Mouse (Mus musculus) kidney, embryonic 15.5 days (tissue): ENCODE measurements around the gene Olfr1099. TPM values are rescaled to one million over a fixed set of nuclear protein-coding genes. Genes with fewer than 3 reads are reported as not detected.

ENCODE experiments used
- ATAC-seq: fragments of 200-750 bp; cut with Nextera tagmentation; replicated peaks from 2 replicates; pipeline ENCODE4 v1.8.0; 2017; ENCODE audit warnings: moderate TSS enrichment; ENCODE audit not compliant: low FRiP score
- H3K27ac ChIP-seq: fragments of 300-500 bp; sonication (generic); 2 replicates; pipeline ENCODE4 v1.5.1; 2015; ENCODE audit warnings: mild to moderate bottlenecking, inconsistent platforms
- H3K27me3 ChIP-seq: fragments of 300-500 bp; sonication (generic); 2 replicates; pipeline ENCODE4 v1.6.1; 2015; ENCODE audit warnings: inconsistent platforms
- H3K36me3 ChIP-seq: fragments of 300-500 bp; sonication (generic); 2 replicates; pipeline ENCODE4 v1.6.1; 2015; ENCODE audit warnings: inconsistent platforms
- H3K4me1 ChIP-seq: fragments of 300-500 bp; sonication (generic); 2 replicates; pipeline ENCODE4 v1.6.1; 2015; ENCODE audit warnings: inconsistent platforms
- H3K4me2 ChIP-seq: fragments of 300-500 bp; sonication (generic); 2 replicates; pipeline ENCODE4 v1.6.1; 2015; ENCODE audit warnings: moderate library complexity, mild to moderate bottlenecking, inconsistent platforms
- H3K4me3 ChIP-seq: fragments of 300-500 bp; sonication (generic); replicated peaks from 2 replicates; pipeline ENCODE4 v1.5.1; 2015; ENCODE audit warnings: mild to moderate bottlenecking, inconsistent platforms
- H3K9ac ChIP-seq: fragments of 300-500 bp; sonication (generic); 2 replicates; pipeline ENCODE4 v1.6.1; 2015; ENCODE audit warnings: mild to moderate bottlenecking, inconsistent platforms
- H3K9me3 ChIP-seq: fragments of 300-500 bp; sonication (generic); replicated peaks from 2 replicates; pipeline ENCODE4 v1.6.1; 2016; ENCODE audit warnings: inconsistent platforms
- WGBS: fragments of 180-500 bp; shearing (Covaris S2); methylation state at CpG from one replicate; pipeline ENCODE4 v1.1.7; 2015; ENCODE audit warnings: mixed read lengths; 5-methylcytosine and 5-hydroxymethylcytosine counted together
- polyA plus RNA-seq: library from polyadenylated mRNA; unstranded; fragments of >200 nt; fragmentation: Nextera tagmentation; extraction: Ambion mirVana; gene quantifications from 2 replicates; pipeline ENCODE4 v1.2.1, GENCODE M21; 2015

The Olfr1099 gene
- polyA plus RNA-seq = not detected in 2 replicates

DNA sequence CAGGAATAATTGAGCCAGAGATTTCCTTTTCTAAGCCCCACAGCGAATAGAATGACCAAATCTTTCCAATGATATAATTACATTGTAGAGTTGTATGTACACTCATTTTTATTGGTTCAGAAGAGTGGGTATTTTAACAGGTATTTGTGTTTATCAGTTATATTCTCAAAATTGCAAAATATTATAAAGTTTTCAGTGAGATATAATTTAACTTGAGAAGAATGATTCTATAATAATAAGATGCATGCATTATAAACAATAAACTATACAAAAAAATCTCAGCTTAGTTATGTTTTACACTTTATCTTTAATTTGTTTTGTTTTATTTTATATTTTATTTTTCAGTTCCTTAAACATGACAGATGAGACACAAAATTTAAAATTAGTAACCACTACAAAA is at the start of gene Olfr1099:
Olfr1099 (minus strand) TSS at position 101 of the 400 bp plus-strand sequence.
- no peak for ATAC-seq
- H3K27me3 ChIP-seq = no peaks in the 10 kb centered on the region
- 85% methylated on average over 1 of the region's 1 CpGs for WGBS
- H3K27ac ChIP-seq = no peak within 1 kb of the TSS
- H3K36me3 ChIP-seq = no peaks in the 10 kb centered on the region
- H3K4me2 ChIP-seq = no peak within 1 kb of the TSS
- no peaks in the 10 kb centered on the region for H3K9me3 ChIP-seq
- H3K4me1 ChIP-seq = no peaks in the 10 kb centered on the region
- no peak within 1 kb of the TSS for H3K9ac ChIP-seq
- no peak within 1 kb of the TSS for H3K4me3 ChIP-seq

- ATAC-seq = no peak
- H3K9me3 ChIP-seq = no peaks in the 10 kb centered on the region
- no peak within 1 kb of the TSS for H3K4me2 ChIP-seq
- H3K36me3 ChIP-seq = no peaks in the 10 kb centered on the region
- H3K4me1 ChIP-seq = no peaks in the 10 kb centered on the region
- no peak within 1 kb of the TSS for H3K4me3 ChIP-seq
- no peaks in the 10 kb centered on the region for H3K27me3 ChIP-seq
- no peak within 1 kb of the TSS for H3K27ac ChIP-seq
- no peak within 1 kb of the TSS for H3K9ac ChIP-seq
These were observed 37.6 kb upstream of the Olfr1099 start, which contains the start of gene Olfr1102 for GRCm38 (mm10) chr2:86998098-86998497. TSS of gene Olfr1102 (plus strand) at chr2:86998398.

DNA sequence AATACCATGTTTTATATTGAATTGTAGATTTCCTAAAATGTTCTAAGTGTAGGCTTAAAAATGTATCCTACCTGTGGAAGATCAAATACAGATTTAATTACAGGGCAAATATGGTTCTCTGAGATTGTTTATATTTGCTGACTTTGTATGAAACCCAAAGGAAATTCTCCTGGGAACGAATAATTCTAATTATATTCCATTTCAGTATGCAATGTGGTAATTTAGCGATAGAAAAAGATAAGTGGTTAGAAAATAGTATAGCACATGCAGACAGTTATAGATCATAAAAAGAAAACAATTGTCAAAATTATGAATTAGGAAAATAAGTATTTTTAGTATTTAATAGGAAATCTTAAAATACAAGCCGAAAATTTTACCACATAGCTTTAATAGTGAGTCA is 30.6 kb upstream of the Olfr1099 start, which contains the start of gene Olfr1101:
Olfr1101 (minus strand) TSS at position 101 of the 400 bp plus-strand sequence.
- no peak within 1 kb of the TSS for H3K27ac ChIP-seq
- 81% methylated on average over 3 of the region's 3 CpGs for WGBS
- no peak for ATAC-seq
- no peaks in the 10 kb centered on the region for H3K9me3 ChIP-seq
- H3K9ac ChIP-seq = no peak within 1 kb of the TSS
- no peaks in the 10 kb centered on the region for H3K27me3 ChIP-seq
- H3K4me1 ChIP-seq = no peaks in the 10 kb centered on the region
- no peak within 1 kb of the TSS for H3K4me2 ChIP-seq
- no peak within 1 kb of the TSS for H3K4me3 ChIP-seq
- no peaks in the 10 kb centered on the region for H3K36me3 ChIP-seq

GRCm38 (mm10) chr2:86979854-86980253 is 19.4 kb upstream of the Olfr1099 start, which contains the start of gene Olfr1100:
TSS of gene Olfr1100 (minus strand) at chr2:86979954.
- Histone ChIP-seq H3K9ac (no peak within 1 kb of the TSS), H3K27ac (no peak within 1 kb of the TSS), H3K36me3 (no peaks in the 10 kb centered on the region), H3K4me3 (no peak within 1 kb of the TSS), H3K4me1 (no peaks in the 10 kb centered on the region), H3K27me3 (no peaks in the 10 kb centered on the region), H3K9me3 (no peaks in the 10 kb centered on the region), H3K4me2 (no peak within 1 kb of the TSS)
- no peak for ATAC-seq
- 79% methylated on average over 3 of the region's 3 CpGs for WGBS

- Histone ChIP-seq H3K4me2 (no peak overlapping the region), H3K9ac (no peak overlapping the region), H3K36me3 (no peaks in the 10 kb centered on the region), H3K27ac (no peak overlapping the region), H3K4me1 (no peaks in the 10 kb centered on the region), H3K9me3 (no peaks in the 10 kb centered on the region), H3K27me3 (no peaks in the 10 kb centered on the region), H3K4me3 (no peak overlapping the region)
- ATAC-seq = no peak
These were observed 33.9 kb downstream of the Olfr1099 start for GRCm38 (mm10) chr2:86926557-86926956.

DNA sequence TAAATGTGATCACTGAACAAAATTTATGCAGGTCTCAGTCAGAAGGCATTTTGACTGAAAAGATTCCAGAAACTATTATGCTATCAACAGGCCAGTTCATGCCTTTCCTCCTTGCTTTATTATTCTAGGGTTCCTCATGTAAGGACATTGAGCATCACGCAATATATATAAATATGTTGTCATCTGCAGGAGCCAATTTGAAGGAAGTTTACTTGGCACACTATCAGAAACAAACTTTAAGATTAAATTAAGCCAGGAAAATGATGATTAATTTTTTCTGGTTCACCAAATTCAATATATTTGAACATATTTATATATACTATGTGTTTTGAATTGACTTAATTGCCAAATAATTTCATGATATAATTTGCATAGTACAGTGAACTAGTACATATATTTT is 36.0 kb downstream of the Olfr1099 start, which contains the start of gene Olfr1098:
Olfr1098 (minus strand) TSS at position 101 of the 400 bp plus-strand sequence.
- Histone ChIP-seq H3K36me3 (no peaks in the 10 kb centered on the region), H3K9me3 (no peaks in the 10 kb centered on the region), H3K4me2 (no peak within 1 kb of the TSS), H3K4me1 (no peaks in the 10 kb centered on the region), H3K27ac (no peak within 1 kb of the TSS), H3K27me3 (no peaks in the 10 kb centered on the region), H3K9ac (no peak within 1 kb of the TSS), H3K4me3 (no peak within 1 kb of the TSS)
- no peak for ATAC-seq
- 87% methylated on average over 1 of the region's 1 CpGs for WGBS

DNA sequence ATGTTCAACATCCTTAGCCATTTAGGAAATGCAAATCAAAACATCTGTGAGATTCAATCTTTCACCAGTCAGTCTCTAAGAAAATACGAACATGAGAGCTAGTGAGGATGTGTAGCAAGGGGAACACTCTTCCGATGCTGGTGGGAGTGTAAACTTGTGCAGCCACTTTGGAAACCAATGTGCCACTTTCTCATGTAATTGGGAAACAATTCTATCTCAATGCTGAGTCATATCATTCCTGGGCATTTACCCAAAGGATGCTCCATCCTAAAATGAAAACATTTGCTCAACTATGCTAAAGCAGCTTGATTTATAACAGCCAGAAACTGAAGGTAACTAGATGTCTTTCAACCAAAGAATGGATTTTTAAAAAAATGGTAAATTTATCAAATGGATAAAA is 54.8 kb downstream of the Olfr1099 start:
- Histone ChIP-seq H3K4me3 (no peak overlapping the region), H3K27ac (no peak overlapping the region), H3K36me3 (no peaks in the 10 kb centered on the region), H3K27me3 (no peaks in the 10 kb centered on the region), H3K9me3 (no peaks in the 10 kb centered on the region), H3K4me2 (no peak overlapping the region), H3K9ac (no peak overlapping the region), H3K4me1 (no peaks in the 10 kb centered on the region)
- WGBS = 84% methylated on average over 2 of the region's 2 CpGs
- ATAC-seq = no peak

Other genes starting within 250 kb of the Olfr1099 start
- gene Olfr1089, start 227.0 kb downstream of the Olfr1099 start, polyA plus RNA-seq = not detected in 2 replicates
- gene Olfr1090, start 201.7 kb downstream of the Olfr1099 start, polyA plus RNA-seq = not detected in 2 replicates
- gene Olfr1093, start 178.2 kb downstream of the Olfr1099 start, polyA plus RNA-seq = not detected in 2 replicates
- gene Olfr141, start 150.7 kb downstream of the Olfr1099 start, polyA plus RNA-seq = not detected in 2 replicates
- gene Olfr1094, start 136.0 kb downstream of the Olfr1099 start, polyA plus RNA-seq = not detected in 2 replicates
- gene Olfr1095, start 109.0 kb downstream of the Olfr1099 start, polyA plus RNA-seq = not detected in 2 replicates
- gene Gm13723, start 85.9 kb downstream of the Olfr1099 start, polyA plus RNA-seq = not detected in 2 replicates
- gene Olfr1097, start 68.5 kb downstream of the Olfr1099 start, polyA plus RNA-seq = not detected in 2 replicates
- not detected in 2 replicates for gene Olfr1098, start 36.1 kb downstream of the Olfr1099 start, polyA plus RNA-seq
- gene Olfr1100, start 19.3 kb upstream of the Olfr1099 start, polyA plus RNA-seq = not detected in 2 replicates
- gene Olfr1101, start 30.5 kb upstream of the Olfr1099 start, polyA plus RNA-seq = not detected in 2 replicates
- gene Olfr1102, start 37.7 kb upstream of the Olfr1099 start, polyA plus RNA-seq = not detected in 2 replicates
- not detected in 2 replicates for gene Olfr1104, start 66.4 kb upstream of the Olfr1099 start, polyA plus RNA-seq
- gene Olfr1105, start 75.8 kb upstream of the Olfr1099 start, polyA plus RNA-seq = not detected in 2 replicates
- gene Olfr1106, start 91.6 kb upstream of the Olfr1099 start, polyA plus RNA-seq = not detected in 2 replicates
- not detected in 2 replicates for gene Olfr1107, start 115.1 kb upstream of the Olfr1099 start, polyA plus RNA-seq
- not detected in 2 replicates for gene Olfr1109, start 135.3 kb upstream of the Olfr1099 start, polyA plus RNA-seq
- not detected in 2 replicates for gene Olfr259, start 153.9 kb upstream of the Olfr1099 start, polyA plus RNA-seq
- gene Olfr1110, start 179.6 kb upstream of the Olfr1099 start, polyA plus RNA-seq = not detected in 2 replicates
- gene Olfr1111, start 191.9 kb upstream of the Olfr1099 start, polyA plus RNA-seq = not detected in 2 replicates
- gene Olfr1112, start 227.1 kb upstream of the Olfr1099 start, polyA plus RNA-seq = not detected in 2 replicates
- not detected in 2 replicates for gene Olfr1113, start 248.3 kb upstream of the Olfr1099 start, polyA plus RNA-seq